ENCODE assay signal across 2 mouse cellular contexts in genomic region chr4:108353591-108353990, GRCm38 (mm10). TPM values are rescaled to one million over a fixed set of nuclear protein-coding genes. Genes with fewer than 3 reads are reported as not detected.
"Had no signal": no experiment of that assay in that cellular context is flagged by ENCODE, and none has a peak within 500 bp of the region (broad histone marks: within the 10 kb centered on the region; RNA-seq: fewer than 3 reads in every experiment).

No protein-coding gene starts in this region.

RNA-seq across cellular contexts. Expression of gene Shisal2a, which starts 29.6 kb away (rescaled TPM):
- polyA plus RNA-seq: small intestine, adult 2 months; thymus, postnatal 0 days had no signal
